Mouse (Mus musculus) thymus, adult 2 months (tissue): Measurements from ENCODE around the gene Nyap1. TPM values are rescaled to one million over a fixed set of nuclear protein-coding genes. Genes with fewer than 3 reads are reported as not detected.

ENCODE experiments used
- DNase-seq: peaks from one replicate; pipeline ENCODE4 v3.0.0; 2021
- H3K27ac ChIP-seq: fragments of 200-500 bp; 2 replicates; pipeline ENCODE4 v1.5.1; 2012; ENCODE audit warnings: low read length, control low read depth; ENCODE audit not compliant: control insufficient read depth, insufficient read depth
- H3K27me3 ChIP-seq: fragments of 200-500 bp; 2 replicates; pipeline ENCODE4 v1.6.1; 2012; ENCODE audit warnings: mild to moderate bottlenecking, low read length, moderate library complexity, mixed read lengths; ENCODE audit not compliant: control insufficient read depth, insufficient read depth
- H3K36me3 ChIP-seq: fragments of 200-500 bp; 2 replicates; pipeline ENCODE4 v1.6.1; 2012; ENCODE audit warnings: mild to moderate bottlenecking, low read length, moderate library complexity; ENCODE audit not compliant: control insufficient read depth, insufficient read depth
- H3K4me1 ChIP-seq: fragments of 200-500 bp; replicated peaks from 2 replicates; pipeline ENCODE4 v1.6.1; 2012; ENCODE audit warnings: low read length; ENCODE audit not compliant: control insufficient read depth, insufficient read depth
- H3K4me3 ChIP-seq: fragments of 200-500 bp; 2 replicates; pipeline ENCODE4 v1.5.1; 2012; ENCODE audit warnings: mild to moderate bottlenecking, low read length, control low read depth, moderate library complexity; ENCODE audit not compliant: control insufficient read depth, insufficient read depth
- CTCF ChIP-seq: fragments of 200-500 bp; IDR thresholded peaks from 2 replicates; pipeline ENCODE4 v1.5.1; 2012; ENCODE audit warnings: mild to moderate bottlenecking, control low read depth, low read length, moderate library complexity, borderline replicate concordance; ENCODE audit not compliant: control insufficient read depth, poor library complexity, insufficient read depth; ENCODE audit errors: extremely low read depth
- POLR2A ChIP-seq: fragments of 200-500 bp; IDR thresholded peaks from 2 replicates; pipeline ENCODE4 v1.6.1; 2012; ENCODE audit warnings: mild to moderate bottlenecking, low read length, control low read depth, moderate library complexity; ENCODE audit not compliant: control insufficient read depth, poor library complexity, insufficient read depth; ENCODE audit errors: extremely low read depth
- whole genome bisulfite sequencing: fragments of 180-500 bp; shearing (Covaris S2); methylation state at CpG from one replicate; pipeline ENCODE4 v1.1.7; 2018; 5-methylcytosine and 5-hydroxymethylcytosine counted together
- polyA plus RNA-seq: library from polyadenylated mRNA; depleted of rRNA; stranded (reverse); fragments of >200 nt; gene quantifications from 2 replicates; pipeline ENCODE4 v1.2.3, GENCODE M21; 2012

Gene Nyap1
- polyA plus RNA-seq, 1 experiment = 97.2 TPM

- Histone ChIP-seq H3K27me3 (no peaks in the 10 kb centered on the region), H3K36me3 (peaks cover 14% of the 10 kb centered on the region), H3K4me3 (peak overlapping the region; percentile 97), H3K27ac (peak overlapping the region; percentile 94), H3K4me1 (peaks cover 18% of the 10 kb centered on the region)
- under 1% methylated on average over 20 of the region's 20 CpGs for WGBS
- DNase-seq = peak; percentile 66
- TF ChIP-seq POLR2A (no peak), CTCF (no peak)
Measured at GRCm38 (mm10) chr5:137746282-137746850, 5.0 kb upstream of the Nyap1 start.

DNA sequence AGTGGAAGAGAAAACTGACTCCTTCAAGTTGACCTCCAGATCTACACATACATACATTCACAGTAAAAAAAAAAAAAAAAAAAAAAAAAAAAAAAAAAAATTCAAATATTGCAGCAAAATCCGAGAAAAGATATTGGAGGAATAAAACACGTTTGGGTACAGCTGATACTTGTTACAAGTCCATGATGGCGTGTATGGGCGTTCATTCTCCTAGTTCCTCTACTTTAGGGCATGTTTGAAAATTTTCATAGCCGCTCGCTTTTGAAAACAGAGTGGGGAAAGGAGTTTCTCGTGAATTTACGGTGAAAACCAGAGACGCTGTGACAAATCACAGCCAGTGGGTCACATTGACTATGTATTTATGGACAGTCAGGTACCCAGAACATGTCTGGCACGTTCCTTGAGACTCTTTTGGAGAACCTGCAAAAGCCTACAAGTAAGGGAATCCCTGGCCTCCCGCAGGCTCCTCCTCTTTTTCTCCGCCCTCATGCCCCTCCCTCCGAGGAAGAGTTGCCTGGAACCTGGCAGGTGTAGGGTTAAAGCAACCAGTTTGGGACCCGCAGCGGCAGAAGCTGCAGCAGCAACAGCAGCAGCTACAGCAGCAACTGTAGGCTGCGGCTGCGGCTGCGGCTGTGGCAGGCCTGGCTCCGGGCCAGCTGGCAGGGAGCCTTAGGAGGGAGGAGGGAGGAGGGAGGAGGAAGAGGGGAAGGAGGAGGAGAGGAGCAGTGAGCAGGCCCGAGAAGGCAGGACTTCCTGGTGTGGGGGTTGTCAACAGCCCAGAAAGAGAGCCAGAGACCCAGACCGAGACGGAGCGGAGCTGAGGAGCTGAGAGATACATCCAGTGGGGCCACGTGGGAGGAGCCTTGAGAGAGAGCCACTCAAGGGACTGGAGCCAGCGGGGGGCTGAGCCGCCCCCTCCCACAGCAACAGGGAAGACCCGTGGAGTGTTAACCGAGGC, 4.1 kb upstream of the Nyap1 start, which contains the start of gene Tsc22d4:
TSS of gene Tsc22d4 (plus strand) at position 517 of the 958 bp plus-strand sequence.
- Histone ChIP-seq H3K27me3 (no peaks in the 10 kb centered on the region), H3K27ac (peak within 1 kb of the TSS; percentile 94), H3K36me3 (peaks cover 6% of the 10 kb centered on the region; the same call in 1 of the 2 replicates), H3K4me3 (peak within 1 kb of the TSS; percentile 97), H3K4me1 (peaks cover 16% of the 10 kb centered on the region)
- peak; percentile 84 for TF ChIP-seq POLR2A
- TF ChIP-seq CTCF = peak; percentile 72; the same call in 1 of the 2 replicates
- peak; percentile 93 for DNase-seq
- 2% methylated on average over 28 of the region's 28 CpGs for WGBS

DNA sequence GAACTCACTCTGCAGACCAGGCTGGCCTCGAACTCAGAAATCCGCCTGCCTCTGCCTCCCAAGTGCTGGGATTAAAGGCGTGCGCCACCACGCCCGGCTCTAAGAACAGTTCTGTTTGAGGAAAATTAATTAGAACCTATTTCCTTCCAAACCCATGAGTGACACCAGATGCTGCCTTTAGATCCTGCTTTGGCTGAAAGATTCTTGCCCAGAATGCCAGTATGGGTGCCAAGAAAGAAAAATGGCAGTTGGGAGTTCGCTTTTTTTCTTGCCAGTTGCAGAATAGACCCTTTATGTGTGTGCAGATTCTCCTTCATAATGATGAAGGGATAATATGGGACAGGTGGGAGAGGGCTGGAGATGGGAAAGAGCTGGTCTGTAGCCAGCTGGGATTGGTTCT, 2.8 kb upstream of the Nyap1 start:
- 94% methylated on average over 7 of the region's 7 CpGs for WGBS
- Histone ChIP-seq H3K27me3 (no peaks in the 10 kb centered on the region), H3K4me3 (no peak overlapping the region), H3K36me3 (peaks cover 3% of the 10 kb centered on the region; the same call in 1 of the 2 replicates), H3K27ac (no peak overlapping the region), H3K4me1 (peaks cover 24% of the 10 kb centered on the region)
- TF ChIP-seq CTCF (no peak), POLR2A (no peak)
- no peak for DNase-seq

GRCm38 (mm10) chr5:137742836-137743235, 1.4 kb upstream of the Nyap1 start:
- peaks cover 37% of the 10 kb centered on the region for H3K4me1 ChIP-seq

DNA sequence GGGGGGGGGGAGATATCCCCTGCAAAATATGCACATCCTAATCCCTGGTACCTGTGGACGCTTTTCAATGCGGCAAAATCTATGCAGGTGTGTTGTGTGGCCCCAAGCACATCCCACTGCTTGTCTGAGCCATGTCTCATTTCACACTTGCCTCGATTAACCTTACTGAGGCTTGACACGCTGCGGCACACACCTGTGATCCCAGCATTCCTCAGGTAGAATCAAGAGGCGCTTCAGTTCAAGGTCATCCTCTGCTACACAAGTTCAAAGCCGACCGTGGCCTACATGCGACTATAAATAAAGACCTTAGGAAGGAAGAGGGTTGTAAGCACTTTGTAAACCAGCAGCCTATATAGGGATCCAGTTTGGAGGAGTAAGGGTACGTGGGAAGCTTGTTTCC, 641 bp upstream of the Nyap1 start:
- Histone ChIP-seq H3K4me3 (no peak overlapping the region), H3K4me1 (peaks cover 40% of the 10 kb centered on the region), H3K27me3 (no peaks in the 10 kb centered on the region), H3K36me3 (no peaks in the 10 kb centered on the region), H3K27ac (no peak overlapping the region; the same call in 1 of the 2 replicates)
- 69% methylated on average over 10 of the region's 10 CpGs for WGBS
- TF ChIP-seq POLR2A (no peak), CTCF (no peak)
- no peak for DNase-seq

More at GRCm38 (mm10) chr5:137742836-137743235, 1.4 kb upstream of the Nyap1 start:
- H3K36me3 ChIP-seq = no peaks in the 10 kb centered on the region
- no peak overlapping the region for H3K27ac ChIP-seq
- no peak overlapping the region for H3K4me3 ChIP-seq
- TF ChIP-seq POLR2A = no peak
- TF ChIP-seq CTCF = no peak
- no peaks in the 10 kb centered on the region for H3K27me3 ChIP-seq
- 98% methylated on average over 6 of the region's 6 CpGs for WGBS
- no peak for DNase-seq

- Histone ChIP-seq H3K36me3 (peaks cover 6% of the 10 kb centered on the region; the same call in 1 of the 2 replicates), H3K27me3 (no peaks in the 10 kb centered on the region), H3K27ac (peak overlapping the region; percentile 22; the same call in 1 of the 2 replicates), H3K4me1 (peaks cover 39% of the 10 kb centered on the region), H3K4me3 (peak overlapping the region; percentile 83)
- 73% methylated on average over 11 of the region's 11 CpGs for WGBS
- TF ChIP-seq POLR2A (no peak), CTCF (no peak)
- no peak for DNase-seq
Measured at GRCm38 (mm10) chr5:137740506-137740905, 901 bp downstream of the Nyap1 start.
